Mouse (Mus musculus) embryonic fibroblast, embryonic 13.5 days (primary cell): Measurements from ENCODE around the gene Lrrc45.

Experiments
- CTCF ChIP-seq: IDR thresholded peaks from 2 replicates; pipeline ENCODE4 v1.5.1; 2011; ENCODE audit warnings: mild to moderate bottlenecking, control low read depth, low read length, moderate library complexity, borderline replicate concordance; ENCODE audit not compliant: insufficient read depth
- POLR2A ChIP-seq: IDR thresholded peaks from 2 replicates; pipeline ENCODE4 v1.6.1; 2011; ENCODE audit warnings: low read depth, mild to moderate bottlenecking, control low read depth, low read length, moderate library complexity

DNA sequence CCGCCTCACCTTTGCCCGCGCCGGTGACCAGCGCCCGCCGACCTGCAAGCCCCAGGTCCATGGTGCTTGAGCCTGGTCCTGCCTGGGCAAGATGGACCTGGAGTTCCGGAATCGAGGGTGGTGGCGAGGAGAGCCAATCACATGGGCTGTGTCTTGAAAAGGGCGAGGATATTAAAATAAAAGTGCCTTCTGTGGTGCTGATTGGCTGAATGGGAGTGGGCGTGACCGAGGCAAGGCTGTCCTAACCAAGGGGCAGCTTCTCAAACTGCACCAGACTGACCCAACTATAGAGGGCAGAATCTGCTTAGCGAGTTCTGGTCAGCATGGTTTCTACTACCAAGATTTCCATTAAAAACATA lies 13.4 kb downstream of the Lrrc45 start, which contains the start of gene Dcxr:
- peak; percentile 32; the same call in 1 of the 2 replicates for TF ChIP-seq CTCF
- peak; percentile 94 for TF ChIP-seq POLR2A
